Mouse (Mus musculus): ENCODE data around the gene Hmgb3.

GRCm38 (mm10) chrX:71601052-71601611 lies 45.4 kb downstream of the Hmgb3 start:
- TF ChIP-seq GATA1 (IDR thresholded peaks at IDR 0.05; ENCODE audit: borderline replicate concordance, low read length) = no peak
- no peak for TF ChIP-seq FLI1 (IDR thresholded peaks at IDR 0.05; ENCODE audit: low read length)
